Mouse (Mus musculus): ENCODE measurements around the gene Hinfp.

DNA sequence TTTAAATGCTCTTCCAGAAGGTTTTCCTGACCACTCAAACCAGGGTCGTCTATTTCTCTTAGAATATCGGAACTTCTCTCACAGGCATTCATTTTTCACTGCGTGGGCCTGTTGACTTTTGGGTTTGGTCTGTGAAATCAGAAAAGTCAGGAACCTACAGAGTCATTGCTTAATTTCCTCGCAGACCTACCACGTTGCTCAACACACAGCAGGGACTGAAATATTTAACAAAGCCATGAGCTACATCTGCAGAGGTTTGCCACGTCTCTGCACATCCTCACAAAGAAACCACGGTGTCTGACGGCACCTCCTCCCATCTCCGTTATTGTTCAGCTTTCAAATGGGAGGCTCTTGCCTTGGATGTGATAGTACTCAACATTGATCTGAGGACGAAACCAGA, 46.5 kb downstream of the Hinfp start:
- TF ChIP-seq CTCF (IDR thresholded peaks at IDR 0.05; ENCODE audit: control insufficient read depth, insufficient read depth, low read length) (no peak), POLR2A (IDR thresholded peaks at IDR 0.05; ENCODE audit: borderline replicate concordance, control insufficient read depth, low read depth, low read length) (no peak)

Data from bone marrow, adult 2 months (tissue).